Mouse (Mus musculus) embryonic stem cell, embryonic (primary cell): ENCODE results near the gene Ccdc171.
"Not testable (repeated sequence)": the region's sequence is repeated elsewhere in the genome, so short reads cannot be mapped to it uniquely, and the experiment has no call there.

Source experiments
- CTCF ChIA-PET, 4 experiments: fragments of 300-600 bp in 2 of 4; fragments of 350-600 bp in 2 of 4; sonication (Branson Sonifier 250); formaldehyde crosslinking; loops; one replicate each; lab custom pipeline; 2022; ENCODE audit warnings: inconsistent platforms in 2 of 4; lab: Charles Lee
- POLR2A ChIA-PET, 4 experiments: fragments of 300-600 bp in 2 of 4; fragments of 350-600 bp in 2 of 4; sonication (Branson Sonifier 250); formaldehyde crosslinking; loops; one replicate each; lab custom pipeline; 2022; ENCODE audit warnings: antibody characterized with exemption in 4 of 4, inconsistent platforms in 1 of 4; lab: Charles Lee

Gene Ccdc171

GRCm38 (mm10) chr4:83524843-83525689 lies at the start of gene Ccdc171:
Gene Ccdc171 (plus strand): TSS chr4:83525545.
- CTCF ChIA-PET = interaction anchor here (0.6 to 1.8 kb wide), 17 partner anchors 8 to 832 kb away, joined by 3 to 11 read pairs (median 3); no protein-coding TSS in a partner anchor
- POLR2A ChIA-PET = interaction anchor here (0.6 to 8.8 kb wide), 75 partner anchors 8 to 1954 kb away, joined by 3 to 93 read pairs (median 4); partner anchors contain the start of genes Psip1 (in 4 of the 4), Snapc3 (in 3 of the 4), Frem1 (in 1 of the 4) and Ttc39b (in 1 of the 4)

- ChIA-PET POLR2A (interaction anchor here (0.5 to 11.4 kb wide), 43 partner anchors 8 to 1101 kb away, joined by 3 to 118 read pairs (median 4); partner anchors contain the start of genes Ccdc171 (in 4 of the 4), Snapc3 (in 1 of the 4) and Ttc39b (in 1 of the 4)), CTCF (interaction anchor here (0.6 to 2.5 kb wide), 11 partner anchors 12 to 223 kb away, joined by 3 to 8 read pairs (median 3); partner anchors contain the start of gene Snapc3 (in 1 of the 4))
These were observed 40.1 kb upstream of the Ccdc171 start for GRCm38 (mm10) chr4:83485250-83485649.

GRCm38 (mm10) chr4:83485735-83486116 lies 39.6 kb upstream of the Ccdc171 start:
- POLR2A ChIA-PET = interaction anchor here (0.5 to 11.4 kb wide), 45 partner anchors 8 to 1101 kb away, joined by 3 to 118 read pairs (median 4); partner anchors contain the start of genes Ccdc171 (in 4 of the 4), Snapc3 (in 1 of the 4) and Ttc39b (in 1 of the 4)
- CTCF ChIA-PET = interaction anchor here (0.6 to 2.5 kb wide), 14 partner anchors 12 to 224 kb away, joined by 3 to 8 read pairs (median 3); partner anchors contain the start of gene Snapc3 (in 2 of the 4)

GRCm38 (mm10) chr4:83486117-83486901 lies 39.0 kb upstream of the Ccdc171 start, which contains the start of gene Psip1:
Gene Psip1 (minus strand): TSS chr4:83486459.
- ChIA-PET POLR2A (interaction anchor here (0.7 to 11.4 kb wide), 42 partner anchors 9 to 981 kb away, joined by 3 to 118 read pairs (median 4); partner anchors contain the start of genes Ccdc171 (in 4 of the 4), Snapc3 (in 2 of the 4) and Ttc39b (in 2 of the 4)), CTCF (interaction anchor here (0.6 to 2.5 kb wide), 12 partner anchors 13 to 224 kb away, joined by 3 to 8 read pairs (median 3); partner anchors contain the start of gene Snapc3 (in 2 of the 4))

GRCm38 (mm10) chr4:83489121-83489520 lies 36.2 kb upstream of the Ccdc171 start:
- POLR2A ChIA-PET = interaction anchor here in 2 of 4 experiments (0.6 to 11.4 kb wide), 8 partner anchors 9 to 72 kb away, joined by 3 to 118 read pairs (median 37); partner anchors contain the start of genes Ccdc171 (in 2 of the 2) and Snapc3 (in 1 of the 2)

GRCm38 (mm10) chr4:83493112-83493511 lies 32.2 kb upstream of the Ccdc171 start:
- ChIA-PET POLR2A (no interaction called here), CTCF (interaction anchor here in 1 of 4 experiments (0.7 kb wide), 1 partner anchor 100 kb away, joined by 3 read pairs; no protein-coding TSS in a partner anchor)

More at GRCm38 (mm10) chr4:83489121-83489520, 36.2 kb upstream of the Ccdc171 start:
- CTCF ChIA-PET = interaction anchor here in 3 of 4 experiments (0.6 to 1.6 kb wide), 4 partner anchors 11 to 39 kb away, joined by 4 to 5 read pairs (median 4); no protein-coding TSS in a partner anchor

GRCm38 (mm10) chr4:83497013-83497412 lies 28.3 kb upstream of the Ccdc171 start:
- POLR2A ChIA-PET = interaction anchor here in 1 of 4 experiments (0.6 to 1.2 kb wide), 2 partner anchors 28 to 39 kb away, joined by 3 to 4 read pairs; no protein-coding TSS in a partner anchor
- CTCF ChIA-PET = not testable (repeated sequence)

- CTCF ChIA-PET = interaction anchor here in 3 of 4 experiments (0.5 to 1.4 kb wide), 12 partner anchors 11 to 523 kb away, joined by 3 to 7 read pairs (median 3); no protein-coding TSS in a partner anchor
These were observed 24.9 kb upstream of the Ccdc171 start for GRCm38 (mm10) chr4:83500154-83501036.

GRCm38 (mm10) chr4:83501037-83501430 lies 24.3 kb upstream of the Ccdc171 start:
- ChIA-PET POLR2A (interaction anchor here in 3 of 4 experiments (0.7 to 5.0 kb wide), 11 partner anchors 10 to 791 kb away, joined by 3 to 34 read pairs (median 7); partner anchors contain the start of genes Psip1 (in 3 of the 3) and Ccdc171 (in 1 of the 3)), CTCF (interaction anchor here in 1 of 4 experiments (1.0 to 1.4 kb wide), 3 partner anchors 12 to 19 kb away, joined by 3 to 7 read pairs (median 4); no protein-coding TSS in a partner anchor)

More at GRCm38 (mm10) chr4:83500154-83501036, 24.9 kb upstream of the Ccdc171 start:
- POLR2A ChIA-PET = interaction anchor here (0.7 to 5.0 kb wide), 16 partner anchors 9 to 473 kb away, joined by 3 to 34 read pairs (median 4); partner anchors contain the start of genes Psip1 (in 3 of the 4) and Ccdc171 (in 1 of the 4)

GRCm38 (mm10) chr4:83509600-83509999 lies 15.7 kb upstream of the Ccdc171 start:
- ChIA-PET POLR2A (interaction anchor here in 3 of 4 experiments (0.6 to 5.7 kb wide), 7 partner anchors 9 to 52 kb away, joined by 3 to 44 read pairs (median 5); partner anchors contain the start of genes Ccdc171 (in 1 of the 3) and Psip1 (in 1 of the 3)), CTCF (no interaction called here)

- POLR2A ChIA-PET = interaction anchor here in 3 of 4 experiments (0.7 to 5.7 kb wide), 12 partner anchors 9 to 54 kb away, joined by 3 to 44 read pairs (median 3); partner anchors contain the start of genes Ccdc171 (in 2 of the 3) and Psip1 (in 2 of the 3)
- CTCF ChIA-PET = interaction anchor here in 2 of 4 experiments (1.4 to 1.9 kb wide), 6 partner anchors 9 to 208 kb away, joined by 3 to 10 read pairs (median 4); no protein-coding TSS in a partner anchor
These were observed 14.3 kb upstream of the Ccdc171 start for GRCm38 (mm10) chr4:83511083-83511482.

GRCm38 (mm10) chr4:83512217-83512616 lies 13.1 kb upstream of the Ccdc171 start:
- CTCF ChIA-PET = interaction anchor here in 3 of 4 experiments (0.6 to 1.9 kb wide), 4 partner anchors 8 to 21 kb away, joined by 3 to 10 read pairs (median 6); no protein-coding TSS in a partner anchor
- POLR2A ChIA-PET = interaction anchor here in 2 of 4 experiments (1.4 to 5.7 kb wide), 3 partner anchors 12 to 26 kb away, joined by 3 to 44 read pairs (median 5); partner anchors contain the start of genes Ccdc171 (in 1 of the 2) and Psip1 (in 1 of the 2)

- CTCF ChIA-PET = interaction anchor here in 2 of 4 experiments (0.6 kb wide), 2 partner anchors 15 to 17 kb away, joined by 3 read pairs; no protein-coding TSS in a partner anchor
- POLR2A ChIA-PET = interaction anchor here in 2 of 4 experiments (0.7 to 1.4 kb wide), 2 partner anchors 11 to 27 kb away, joined by 3 read pairs; no protein-coding TSS in a partner anchor
These were observed 12.7 kb upstream of the Ccdc171 start for GRCm38 (mm10) chr4:83512644-83513043.

GRCm38 (mm10) chr4:83514183-83514582 lies 11.2 kb upstream of the Ccdc171 start:
- ChIA-PET CTCF (interaction anchor here in 2 of 4 experiments (0.6 to 1.3 kb wide), 3 partner anchors 14 to 211 kb away, joined by 3 to 5 read pairs (median 4); no protein-coding TSS in a partner anchor), POLR2A (interaction anchor here in 2 of 4 experiments (1.0 to 1.9 kb wide), 6 partner anchors 10 to 39 kb away, joined by 3 to 8 read pairs (median 6); partner anchors contain the start of genes Ccdc171 (in 2 of the 2) and Psip1 (in 1 of the 2))
